Mouse (Mus musculus): ENCODE results near the gene Htra1.

GRCm38 (mm10) chr7:130930401-130930800 lies 5.5 kb upstream of the Htra1 start:
- TF ChIP-seq CTCF (IDR thresholded peaks at IDR 0.05; ENCODE audit: control insufficient read depth, insufficient read depth, low read length) (no peak), POLR2A (IDR thresholded peaks at IDR 0.05; ENCODE audit: borderline replicate concordance, control insufficient read depth, low read depth, low read length) (no peak)

Measured in bone marrow, adult 2 months (tissue).